Mouse (Mus musculus) neutrophil, adult 5-6 weeks (primary cell): Measurements from ENCODE around the gene Irgc1. TPM values are rescaled to one million over a fixed set of nuclear protein-coding genes. Genes with fewer than 3 reads are reported as not detected.
"Not testable (repeated sequence)": the region's sequence is repeated elsewhere in the genome, so short reads cannot be mapped to it uniquely, and the experiment has no call there.

Source experiments
- ATAC-seq: fragments of 151-379, 151-347 bp; 2 replicates; pipeline ENCODE4 v1.8.0; 2017; ENCODE audit warnings: mild to moderate bottlenecking, moderate TSS enrichment; ENCODE audit not compliant: insufficient number of reproducible peaks, poor library complexity, low FRiP score, severe bottlenecking; ENCODE audit errors: extremely low read depth
- total RNA-seq: library from RNA; stranded (forward); fragments of 200-1000 nt; gene quantifications from 2 replicates; pipeline ENCODE4 v1.2.3, GENCODE M21; 2017

Irgc1 gene
- total RNA-seq, 1 experiment from 2014 or later, result 4.4 TPM

GRCm38 (mm10) chr7:24413630-24414029 lies 38.5 kb downstream of the Irgc1 start:
- ATAC-seq, result peak; percentile 87

GRCm38 (mm10) chr7:24410831-24411230 lies 41.3 kb downstream of the Irgc1 start:
- no peak for ATAC-seq

- no peak for ATAC-seq
Measured at GRCm38 (mm10) chr7:24410123-24410522, 42.0 kb downstream of the Irgc1 start.

GRCm38 (mm10) chr7:24408186-24408585 lies 43.9 kb downstream of the Irgc1 start:
- no peak for ATAC-seq

- ATAC-seq, result peak; percentile 39; the same call in 1 of the 2 replicates
Measured at GRCm38 (mm10) chr7:24406528-24407344, 45.4 kb downstream of the Irgc1 start.

GRCm38 (mm10) chr7:24405649-24406048 lies 46.4 kb downstream of the Irgc1 start:
- ATAC-seq, result no peak

GRCm38 (mm10) chr7:24402851-24403250 lies 49.2 kb downstream of the Irgc1 start:
- ATAC-seq, result no peak

- not testable (repeated sequence) for ATAC-seq
Measured at GRCm38 (mm10) chr7:24400489-24400888, 51.6 kb downstream of the Irgc1 start.

- ATAC-seq, result no peak
Measured at GRCm38 (mm10) chr7:24400082-24400452, 52.0 kb downstream of the Irgc1 start.

- peak; percentile 85 for ATAC-seq
Measured at GRCm38 (mm10) chr7:24399256-24400081, 52.6 kb downstream of the Irgc1 start, which contains the start of gene Smg9. Smg9 (plus strand) TSS chr7:24399619.

- no peak for ATAC-seq
Measured at GRCm38 (mm10) chr7:24398364-24398913, 53.7 kb downstream of the Irgc1 start.

GRCm38 (mm10) chr7:24396832-24397231 lies 55.3 kb downstream of the Irgc1 start:
- no peak for ATAC-seq

GRCm38 (mm10) chr7:24394475-24395161 lies 57.5 kb downstream of the Irgc1 start:
- ATAC-seq, result no peak

- no peak for ATAC-seq
Measured at GRCm38 (mm10) chr7:24394054-24394453, 58.0 kb downstream of the Irgc1 start.

- no peak for ATAC-seq
Measured at GRCm38 (mm10) chr7:24391687-24392086, 60.4 kb downstream of the Irgc1 start.

- ATAC-seq, result no peak
Measured at GRCm38 (mm10) chr7:24391077-24391476, 61.0 kb downstream of the Irgc1 start.

GRCm38 (mm10) chr7:24390512-24390911 lies 61.6 kb downstream of the Irgc1 start:
- no peak for ATAC-seq

- ATAC-seq, result no peak
Measured at GRCm38 (mm10) chr7:24389516-24390187, 62.4 kb downstream of the Irgc1 start.
